8 mouse cellular contexts compared by ENCODE assay signal in genomic region chr9:58199381-58200269, GRCm38 (mm10). TPM values are rescaled to one million over a fixed set of nuclear protein-coding genes. Genes with fewer than 3 reads are reported as not detected.
DNase-seq lines count a peak whose midpoint lies in the region; ATAC-seq and TF ChIP-seq lines count a peak whose summit lies in the region.

No protein-coding gene starts in this region.

- peak overlapping the region; percentile 65 for H3K4me2 ChIP-seq in forebrain, postnatal 0 days (ENCODE audit: low read depth)
- peak overlapping the region; percentile 65 for H3K4me2 ChIP-seq in midbrain, embryonic 13.5 days (replicated peaks)

- WGBS in kidney, adult 2 months, result 8% methylated on average over 41 of the region's 41 CpGs
- 3% methylated on average over 41 of the region's 41 CpGs for WGBS in forebrain, postnatal 0 days
- WGBS in midbrain, embryonic 13.5 days, result under 1% methylated on average over 41 of the region's 41 CpGs
- 7% methylated on average over 41 of the region's 41 CpGs for WGBS in thymus, adult 2 months

- ATAC-seq in forebrain, postnatal 0 days, result no peak
- ATAC-seq in midbrain, embryonic 13.5 days, result no peak

- no peak overlapping the region for H3K27ac ChIP-seq in kidney, adult 2 months (ENCODE audit: insufficient read depth, low read depth, low read length)
- H3K27ac ChIP-seq in cortical plate, adult 2 months (ENCODE audit: insufficient read depth, low read length), result peak overlapping the region; percentile 34
- peak overlapping the region; percentile 95 for H3K27ac ChIP-seq in forebrain, postnatal 0 days (ENCODE audit: low read depth, low read length)
- peak overlapping the region; percentile 93 for H3K27ac ChIP-seq in midbrain, embryonic 13.5 days
- H3K27ac ChIP-seq in thymus, adult 2 months (ENCODE audit: control insufficient read depth, insufficient read depth, low read length), result no peak overlapping the region

- peak; percentile 43 for DNase-seq in kidney, adult 2 months
- no peak for DNase-seq in kidney, postnatal 25 days
- peak; percentile 57 for DNase-seq in forebrain, postnatal 0 days
- DNase-seq in thymus, postnatal 4 days, result no peak
- DNase-seq in c-Kit-positive CD71-positive TER-119-positive erythroid progenitor cells, embryonic 14.5 days (ENCODE audit: low spot score), result no peak
- no peak for DNase-seq in thymus, adult 2 months

- H3K27me3 ChIP-seq in kidney, adult 2 months (replicated peaks; ENCODE audit: control insufficient read depth, insufficient read depth, low read length), result peaks cover 3% of the 10 kb centered on the region
- peaks cover 3% of the 10 kb centered on the region for H3K27me3 ChIP-seq in forebrain, postnatal 0 days (ENCODE audit: insufficient read depth, low read length)
- H3K27me3 ChIP-seq in midbrain, embryonic 13.5 days, result peaks cover 95% of the 10 kb centered on the region
- peaks cover 36% of the 10 kb centered on the region; the same call in 1 of the 2 replicates for H3K27me3 ChIP-seq in thymus, adult 2 months (ENCODE audit: control insufficient read depth, insufficient read depth, low read length)

- no peaks in the 10 kb centered on the region for H3K36me3 ChIP-seq in kidney, adult 2 months (ENCODE audit: control insufficient read depth, insufficient read depth, low read length)
- peaks cover 2% of the 10 kb centered on the region; the same call in 1 of the 2 replicates for H3K36me3 ChIP-seq in forebrain, postnatal 0 days (ENCODE audit: insufficient read depth)
- no peaks in the 10 kb centered on the region for H3K36me3 ChIP-seq in midbrain, embryonic 13.5 days
- no peaks in the 10 kb centered on the region for H3K36me3 ChIP-seq in thymus, adult 2 months (ENCODE audit: control insufficient read depth, insufficient read depth, low read length)

- no peaks in the 10 kb centered on the region for H3K9me3 ChIP-seq in forebrain, postnatal 0 days (ENCODE audit: low read length)
- H3K9me3 ChIP-seq in midbrain, embryonic 13.5 days, result no peaks in the 10 kb centered on the region

- peak overlapping the region; percentile 68 for H3K9ac ChIP-seq in forebrain, postnatal 0 days
- peak overlapping the region; percentile 80 for H3K9ac ChIP-seq in midbrain, embryonic 13.5 days (replicated peaks)

- TF ChIP-seq CTCF in kidney, adult 2 months (conservative IDR thresholded peaks at IDR 0.05; ENCODE audit: insufficient read depth, insufficient read length, low read depth, low read length), result no peak
- TF ChIP-seq CTCF in cortical plate, adult 2 months (IDR thresholded peaks at IDR 0.05; ENCODE audit: extremely low read depth, insufficient read depth, low read length), result no peak
- TF ChIP-seq CTCF in forebrain, postnatal 0 days (IDR thresholded peaks at IDR 0.05; ENCODE audit: low read depth), result no peak
- TF ChIP-seq CTCF in thymus, adult 2 months (IDR thresholded peaks at IDR 0.05; ENCODE audit: borderline replicate concordance, control insufficient read depth, extremely low read depth, insufficient read depth, low read length, poor library complexity), result no peak

- no peak overlapping the region for H3K4me3 ChIP-seq in kidney, adult 2 months (ENCODE audit: insufficient read depth, low read depth, low read length)
- H3K4me3 ChIP-seq in cortical plate, adult 2 months (ENCODE audit: insufficient read depth, low read length), result peak overlapping the region; percentile 75
- peak overlapping the region; percentile 52 for H3K4me3 ChIP-seq in forebrain, postnatal 0 days (ENCODE audit: low read depth, low read length)
- H3K4me3 ChIP-seq in midbrain, embryonic 13.5 days (replicated peaks), result peak overlapping the region; percentile 49
- no peak overlapping the region for H3K4me3 ChIP-seq in thymus, adult 2 months (ENCODE audit: control insufficient read depth, insufficient read depth, low read length)

- peaks cover 3% of the 10 kb centered on the region; the same call in 1 of the 2 replicates for H3K4me1 ChIP-seq in kidney, adult 2 months (ENCODE audit: control insufficient read depth, insufficient read depth, low read length)
- H3K4me1 ChIP-seq in cortical plate, adult 2 months (ENCODE audit: control insufficient read depth, insufficient read depth, low read length), result peaks cover 6% of the 10 kb centered on the region
- peaks cover 15% of the 10 kb centered on the region; the same call in 1 of the 2 replicates for H3K4me1 ChIP-seq in forebrain, postnatal 0 days (ENCODE audit: insufficient read depth)
- H3K4me1 ChIP-seq in midbrain, embryonic 13.5 days (replicated peaks), result peaks cover 85% of the 10 kb centered on the region
- H3K4me1 ChIP-seq in thymus, adult 2 months (replicated peaks; ENCODE audit: control insufficient read depth, insufficient read depth, low read length), result peaks cover 17% of the 10 kb centered on the region; the same call in 1 of the 2 replicates

- no peak for TF ChIP-seq POLR2A in kidney, adult 2 months (IDR thresholded peaks at IDR 0.05; ENCODE audit: low read depth, low read length)
- no peak for TF ChIP-seq POLR2A in cortical plate, adult 2 months (IDR thresholded peaks at IDR 0.05; ENCODE audit: extremely low read depth, insufficient read depth, low read length)
- no peak for TF ChIP-seq POLR2A in thymus, adult 2 months (IDR thresholded peaks at IDR 0.05; ENCODE audit: control insufficient read depth, extremely low read depth, insufficient read depth, low read length, poor library complexity)

RNA-seq across cellular contexts. Expression of gene Islr, which starts 4.5 kb away (rescaled TPM):
- polyA plus RNA-seq in kidney, adult 2 months (2012; rRNA removed), result 32.0 and 41.7 TPM in 2 replicates
- 27.4 and 34.0 TPM in 2 replicates for polyA plus RNA-seq in cortical plate, adult 2 months (2012; rRNA removed)
- total RNA-seq in forebrain, postnatal 0 days (2014; rRNA removed), result 31.0 and 45.8 TPM in 2 replicates
- 27.4 and 32.2 TPM in 2 replicates for polyA plus RNA-seq in forebrain, postnatal 0 days (2015; fragmentation: Nextera tagmentation; extraction: Ambion mirVana)
- 21.4 and 25.3 TPM in 2 replicates for polyA plus RNA-seq in midbrain, embryonic 13.5 days (2015; fragmentation: Nextera tagmentation; extraction: Ambion mirVana)
- 25.3 and 32.2 TPM in 2 replicates for polyA plus RNA-seq in thymus, adult 2 months (2012; rRNA removed)

RNA-seq across cellular contexts. Expression of gene Islr2, which starts 4.5 kb away (rescaled TPM):
- polyA plus RNA-seq in kidney, adult 2 months (2012; rRNA removed), result 0.75 and 1.7 TPM in 2 replicates
- 28.3 TPM in 2 replicates for polyA plus RNA-seq in cortical plate, adult 2 months (2012; rRNA removed)
- total RNA-seq in forebrain, postnatal 0 days (2014; rRNA removed), result 612 and 779 TPM in 2 replicates
- polyA plus RNA-seq in forebrain, postnatal 0 days (2015; fragmentation: Nextera tagmentation; extraction: Ambion mirVana), result 54.0 and 58.3 TPM in 2 replicates
- polyA plus RNA-seq in midbrain, embryonic 13.5 days (2015; fragmentation: Nextera tagmentation; extraction: Ambion mirVana), result 36.8 and 51.7 TPM in 2 replicates
- polyA plus RNA-seq in thymus, adult 2 months (2012; rRNA removed), result 0.50 and 1.4 TPM in 2 replicates

RNA-seq across cellular contexts. Expression of gene Pml, which starts 50.0 kb away (rescaled TPM):
- polyA plus RNA-seq in kidney, adult 2 months (2012; rRNA removed), result 27.0 and 27.6 TPM in 2 replicates
- polyA plus RNA-seq in cortical plate, adult 2 months (2012; rRNA removed), result 10.4 and 11.0 TPM in 2 replicates
- 3.4 and 4.8 TPM in 2 replicates for total RNA-seq in forebrain, postnatal 0 days (2014; rRNA removed)
- 2.6 and 3.7 TPM in 2 replicates for polyA plus RNA-seq in forebrain, postnatal 0 days (2015; fragmentation: Nextera tagmentation; extraction: Ambion mirVana)
- 4.1 and 4.8 TPM in 2 replicates for polyA plus RNA-seq in midbrain, embryonic 13.5 days (2015; fragmentation: Nextera tagmentation; extraction: Ambion mirVana)
- 74.1 and 83.0 TPM in 2 replicates for polyA plus RNA-seq in thymus, adult 2 months (2012; rRNA removed)

RNA-seq across cellular contexts. Expression of gene Stoml1, which starts 53.3 kb away (rescaled TPM):
- polyA plus RNA-seq in kidney, adult 2 months (2012; rRNA removed), result 32.5 and 32.6 TPM in 2 replicates
- 123 and 124 TPM in 2 replicates for polyA plus RNA-seq in cortical plate, adult 2 months (2012; rRNA removed)
- total RNA-seq in forebrain, postnatal 0 days (2014; rRNA removed), result 148 and 149 TPM in 2 replicates
- polyA plus RNA-seq in forebrain, postnatal 0 days (2015; fragmentation: Nextera tagmentation; extraction: Ambion mirVana), result 142 and 144 TPM in 2 replicates
- polyA plus RNA-seq in midbrain, embryonic 13.5 days (2015; fragmentation: Nextera tagmentation; extraction: Ambion mirVana), result 94.8 and 97.2 TPM in 2 replicates
- polyA plus RNA-seq in thymus, adult 2 months (2012; rRNA removed), result 67.4 and 71.5 TPM in 2 replicates

Comparison
In these comparisons a context has a peak if more than half of its experiments do, and no peak if none do; other contexts are left out.
1. DNase-seq: peak in kidney, adult 2 months (single experiment) and forebrain, postnatal 0 days (single experiment); none in kidney, postnatal 25 days (0 of 2), thymus, postnatal 4 days (single experiment), c-Kit-positive CD71-positive TER-119-positive erythroid progenitor cells, embryonic 14.5 days (single experiment) and thymus, adult 2 months (single experiment).
2. H3K27ac ChIP-seq: peak in cortical plate, adult 2 months (single experiment), forebrain, postnatal 0 days (single experiment) and midbrain, embryonic 13.5 days (single experiment); none in kidney, adult 2 months (single experiment) and thymus, adult 2 months (single experiment).
3. H3K4me3 ChIP-seq: peak in cortical plate, adult 2 months (single experiment), forebrain, postnatal 0 days (single experiment) and midbrain, embryonic 13.5 days (single experiment); none in kidney, adult 2 months (single experiment) and thymus, adult 2 months (single experiment).
4. RNA of gene Islr2, which starts 4.5 kb away (polyA plus RNA-seq): 54.0 to 58.3 TPM in forebrain, postnatal 0 days, 36.8 to 51.7 TPM in midbrain, embryonic 13.5 days and 28.3 TPM in cortical plate, adult 2 months; 0.75 to 1.7 TPM in kidney, adult 2 months and 0.50 to 1.4 TPM in thymus, adult 2 months; every median in the first group is over 10 times any median in the second.